Mouse (Mus musculus) adrenal gland, postnatal 14 days (tissue): ENCODE data around the gene Ift88. TPM values are rescaled to one million over a fixed set of nuclear protein-coding genes. Genes with fewer than 3 reads are reported as not detected.

Experiments used
- DNase-seq: peaks from one replicate; pipeline ENCODE4 v3.0.0; 2021; ENCODE audit warnings: mixed read lengths
- total RNA-seq: library from RNA; stranded (reverse); gene quantifications from 2 replicates; pipeline ENCODE4 v1.2.3, GENCODE M21; 2021

Gene Ift88
- total RNA-seq, 1 experiment from 2014 or later: 9.6 TPM

DNA sequence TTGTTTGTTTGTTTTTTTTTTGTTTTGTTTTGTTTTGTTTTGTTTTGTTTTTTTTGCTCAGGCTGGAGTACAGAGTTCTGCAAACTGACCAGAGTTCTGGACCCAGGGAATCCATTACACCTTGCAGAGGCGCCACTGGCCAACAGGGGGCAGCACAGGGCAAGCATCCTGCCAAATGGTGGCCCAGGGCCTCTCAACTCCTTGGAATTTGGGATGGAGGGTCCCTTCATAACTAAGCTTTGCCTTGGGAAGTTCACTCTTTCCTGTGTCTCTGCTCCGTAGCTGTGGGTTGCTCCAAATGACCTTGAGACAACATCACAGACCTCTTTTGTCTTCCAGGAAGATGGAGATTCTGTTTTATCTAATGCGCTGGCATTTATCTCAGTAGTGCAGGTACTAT, 109.4 kb downstream of the Ift88 start:
- peak; percentile 84 for DNase-seq

- DNase-seq: no peak
Measured at GRCm38 (mm10) chr14:57533841-57534240, 110.0 kb downstream of the Ift88 start.

GRCm38 (mm10) chr14:57534346-57534745, 110.5 kb downstream of the Ift88 start:
- no peak for DNase-seq

DNA sequence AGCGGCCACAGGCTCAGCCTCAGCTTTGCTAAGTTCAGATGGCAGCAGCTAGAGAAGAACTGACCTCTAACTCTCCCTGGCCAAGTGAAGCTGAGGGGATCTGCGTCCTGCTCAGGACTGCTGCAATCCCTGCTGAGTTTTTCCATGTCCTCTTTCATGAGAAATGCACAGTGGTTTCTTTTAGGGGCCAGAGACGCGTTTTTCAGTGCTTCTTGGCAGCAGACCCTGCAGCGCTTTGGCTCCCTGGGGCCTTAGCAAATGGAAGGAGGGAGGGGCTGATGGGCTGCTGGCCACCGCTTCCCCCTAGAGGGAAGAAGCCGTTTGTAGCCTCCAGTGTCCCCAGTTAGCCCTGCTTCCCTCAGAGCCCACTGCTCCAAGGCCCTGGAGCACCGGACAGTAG, 111.1 kb downstream of the Ift88 start:
- DNase-seq: peak; percentile 63

DNA sequence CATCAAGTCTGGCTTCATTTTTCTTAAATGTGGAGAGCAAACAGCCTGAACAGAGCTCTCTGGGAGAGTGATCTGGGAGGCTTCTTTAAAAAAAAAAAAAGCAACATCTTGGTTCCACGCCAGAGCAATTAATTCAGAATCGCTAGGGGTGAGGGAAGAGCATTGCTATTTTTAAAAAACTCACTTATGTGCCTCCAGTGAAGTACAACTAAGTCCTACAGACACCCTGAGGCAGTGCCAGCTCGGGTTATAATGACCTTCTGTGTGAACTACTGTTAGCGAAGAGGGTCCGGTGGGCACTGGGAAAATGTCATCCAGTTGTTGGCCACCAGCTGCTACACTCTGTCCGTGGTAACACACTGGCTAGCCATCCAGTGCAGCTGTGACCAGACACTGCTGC, 111.8 kb downstream of the Ift88 start:
- DNase-seq: no peak

- DNase-seq: no peak
Measured at GRCm38 (mm10) chr14:57536820-57537219, 113.0 kb downstream of the Ift88 start.

GRCm38 (mm10) chr14:57537261-57538015, 113.6 kb downstream of the Ift88 start:
- DNase-seq: no peak

GRCm38 (mm10) chr14:57540683-57541082, 116.8 kb downstream of the Ift88 start:
- DNase-seq: no peak

GRCm38 (mm10) chr14:57542231-57542630, 118.4 kb downstream of the Ift88 start:
- no peak for DNase-seq

GRCm38 (mm10) chr14:57543420-57544039, 119.7 kb downstream of the Ift88 start:
- DNase-seq: no peak

DNA sequence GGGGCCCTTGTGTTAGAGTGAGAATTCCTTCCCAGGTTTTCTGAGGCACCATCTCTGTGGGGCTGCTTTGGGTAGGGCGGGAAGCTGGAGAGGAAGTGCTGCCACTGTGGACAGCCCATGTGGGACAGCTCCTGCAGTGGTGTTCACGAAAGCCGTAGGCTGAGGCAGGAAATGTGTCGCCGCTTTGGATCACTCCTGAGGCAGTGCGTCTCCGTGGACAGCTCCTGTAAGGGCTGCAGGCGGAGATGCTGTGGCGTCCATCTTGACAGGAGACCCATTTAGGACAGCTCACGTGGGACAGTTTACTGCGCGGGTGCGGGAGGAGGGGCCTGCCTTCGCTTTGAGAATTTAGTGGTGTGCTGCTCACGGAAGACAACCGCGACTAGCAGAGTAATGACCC, 121.7 kb downstream of the Ift88 start:
- no peak for DNase-seq

GRCm38 (mm10) chr14:57546131-57546530, 122.3 kb downstream of the Ift88 start:
- no peak for DNase-seq

- peak; percentile 34 for DNase-seq
Measured at GRCm38 (mm10) chr14:57546557-57547021, 122.7 kb downstream of the Ift88 start.

DNA sequence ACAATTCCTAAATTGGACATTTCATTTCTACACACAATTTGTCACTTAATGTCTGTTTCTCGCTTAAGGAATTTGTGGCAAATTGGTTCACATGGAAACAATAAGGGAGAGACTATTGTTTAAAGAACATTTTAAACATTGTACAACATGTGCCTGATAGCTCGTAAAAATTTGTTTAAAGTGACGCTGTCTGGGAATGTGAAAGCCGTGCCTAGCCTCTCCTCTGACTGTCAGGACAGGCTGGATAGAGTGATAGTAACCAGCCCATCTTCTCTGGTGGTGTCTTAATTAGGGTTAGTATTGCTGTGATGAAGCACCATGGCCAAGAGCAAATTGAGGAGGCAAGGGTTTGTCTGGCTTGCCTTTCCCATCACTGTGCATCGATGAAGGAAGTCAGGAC, 123.2 kb downstream of the Ift88 start:
- no peak for DNase-seq

- DNase-seq: no peak
Measured at GRCm38 (mm10) chr14:57552945-57553344, 129.1 kb downstream of the Ift88 start.

GRCm38 (mm10) chr14:57554434-57554833, 130.6 kb downstream of the Ift88 start:
- DNase-seq: no peak

DNA sequence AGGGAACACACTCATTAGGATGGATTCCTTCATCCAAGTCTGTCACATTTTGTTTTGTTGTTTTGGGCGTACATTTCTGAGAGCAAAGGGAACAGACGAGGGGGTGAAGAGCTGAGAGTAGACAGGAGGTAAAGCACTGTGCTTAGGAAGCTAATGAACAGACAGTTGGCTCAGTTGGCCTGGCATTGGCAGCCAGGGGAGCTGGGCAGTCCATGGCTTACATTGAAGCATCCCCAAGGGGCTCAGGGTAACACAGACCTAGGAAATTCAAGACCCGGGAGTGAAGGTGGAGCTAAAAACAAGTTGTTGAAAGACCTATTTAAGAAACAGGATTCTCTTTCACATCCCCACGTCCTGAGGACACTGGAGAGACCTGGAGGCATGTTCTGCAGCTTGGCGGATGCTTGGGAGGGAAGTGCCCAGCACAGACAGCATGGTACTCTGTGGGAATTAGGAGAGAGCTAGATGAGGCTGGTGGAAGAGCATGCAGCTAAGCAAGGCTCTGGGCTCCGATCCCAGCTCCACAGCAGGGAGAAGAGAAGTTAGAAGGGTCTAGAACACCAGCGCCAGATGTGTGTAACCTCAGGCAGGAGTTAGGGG, 131.7 kb downstream of the Ift88 start:
- DNase-seq: no peak

DNA sequence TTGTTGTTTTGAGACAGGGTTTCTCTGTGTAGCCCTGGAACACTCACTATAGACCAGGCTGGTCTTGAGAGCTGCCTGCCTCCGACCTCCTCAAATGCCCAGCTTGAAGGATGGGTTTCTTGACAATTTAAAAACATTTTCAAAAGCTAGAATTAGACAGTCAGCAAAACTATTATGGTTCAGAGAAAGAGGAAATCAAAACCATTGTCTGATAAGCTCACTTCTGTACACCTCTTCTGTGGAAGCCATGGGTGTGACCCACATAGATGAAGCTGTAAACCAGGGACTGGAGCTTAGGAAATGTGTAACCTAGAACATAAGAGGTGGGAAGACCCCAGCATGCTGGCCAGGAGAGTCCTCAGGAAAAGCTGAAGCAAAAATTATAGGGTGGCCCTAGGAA, 133.1 kb downstream of the Ift88 start:
- no peak for DNase-seq

DNA sequence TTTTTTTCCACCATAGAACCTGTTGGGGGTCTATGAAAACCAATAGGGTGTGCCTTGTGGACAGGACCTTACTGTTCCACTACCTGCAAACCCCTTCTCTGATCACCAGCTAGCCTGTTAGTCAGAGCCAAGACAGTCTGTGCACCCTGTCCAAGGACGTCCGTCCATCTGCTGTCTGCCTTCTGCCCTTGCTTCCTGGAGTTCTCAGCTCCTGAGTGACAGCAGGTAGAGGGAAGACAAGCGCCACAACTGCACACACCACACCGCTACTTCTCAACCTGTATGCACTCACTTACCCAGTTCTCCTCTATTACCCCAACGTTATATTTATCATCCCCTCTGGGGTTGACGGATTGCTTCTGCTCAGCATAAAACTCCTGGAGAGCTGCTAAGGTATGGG, 141.8 kb downstream of the Ift88 start:
- DNase-seq: no peak
